Mouse (Mus musculus) liver, embryonic 14.5 days (tissue): ENCODE measurements around the gene Snapc4. TPM values are rescaled to one million over a fixed set of nuclear protein-coding genes. Genes with fewer than 3 reads are reported as not detected.
"Not testable (repeated sequence)": the region's sequence is repeated elsewhere in the genome, so short reads cannot be mapped to it uniquely, and the experiment has no call there.

ENCODE experiments used
- ATAC-seq: fragments of 200-750 bp; cut with Nextera tagmentation; 2 replicates; pipeline ENCODE4 v1.8.0; 2017; ENCODE audit warnings: moderate number of reproducible peaks, mild to moderate bottlenecking, moderate library complexity; ENCODE audit not compliant: insufficient read depth
- DNase-seq, 3 experiments: peaks; one replicate each; pipeline ENCODE4 v3.0.0-alpha.2; 2012 to 2013; ENCODE audit warnings: low read depth in 3 of 3, low spot score in 3 of 3
- H3K27ac ChIP-seq: fragments of 300-500 bp; sonication (generic); 2 replicates; pipeline ENCODE4 v1.5.1; 2014; ENCODE audit warnings: moderate library complexity, mild to moderate bottlenecking, control low read depth, inconsistent platforms
- H3K27me3 ChIP-seq: fragments of 300-500 bp; sonication (generic); 2 replicates; pipeline ENCODE4 v1.6.1; 2014; ENCODE audit warnings: mild to moderate bottlenecking, low read length, moderate library complexity; ENCODE audit not compliant: control insufficient read depth, insufficient read depth
- H3K36me3 ChIP-seq: fragments of 300-500 bp; sonication (generic); replicated peaks from 2 replicates; pipeline ENCODE4 v1.6.1; 2014; ENCODE audit warnings: low read depth; ENCODE audit not compliant: control insufficient read depth, insufficient read depth
- H3K4me1 ChIP-seq, 2 experiments: fragments of 200-500 bp in 1 of 2; fragments of 300-500 bp in 1 of 2; sonication (generic) in 1 of 2; replicated peaks; 2 replicates each; pipeline ENCODE4 v1.6.1; 2012 to 2014; ENCODE audit warnings: antibody characterized with exemption in 1 of 2, inconsistent platforms in 1 of 2, low read length in 1 of 2; ENCODE audit not compliant: control insufficient read depth in 2 of 2, insufficient read depth in 2 of 2
- H3K4me2 ChIP-seq: fragments of 300-500 bp; sonication (generic); 2 replicates; pipeline ENCODE4 v1.6.1; 2014; ENCODE audit warnings: low read depth, mild to moderate bottlenecking, control low read depth, moderate library complexity
- H3K4me3 ChIP-seq, 2 experiments: fragments of 200-500 bp in 1 of 2; fragments of 300-500 bp in 1 of 2; sonication (generic) in 1 of 2; 2 replicates each; pipeline ENCODE4 v1.5.1; 2012 to 2014; ENCODE audit warnings: low read depth in 2 of 2, low read length in 2 of 2, mild to moderate bottlenecking in 2 of 2, control low read depth in 1 of 2, inconsistent platforms in 1 of 2, moderate library complexity in 1 of 2; ENCODE audit not compliant: insufficient read depth in 1 of 2
- H3K9ac ChIP-seq: fragments of 300-500 bp; sonication (generic); replicated peaks from 2 replicates; pipeline ENCODE4 v1.6.1; 2014; ENCODE audit warnings: mild to moderate bottlenecking, control low read depth, moderate library complexity
- H3K9me3 ChIP-seq: fragments of 300-500 bp; sonication (generic); 2 replicates; pipeline ENCODE4 v1.6.1; 2016; ENCODE audit warnings: low read length, mixed read lengths; ENCODE audit not compliant: control insufficient read depth
- CTCF ChIP-seq: IDR thresholded peaks from 2 replicates; pipeline ENCODE4 v1.5.1; 2016; ENCODE audit warnings: antibody characterized with exemption, low read depth, control low read depth
- EP300 ChIP-seq: IDR thresholded peaks from 2 replicates; pipeline ENCODE4 v1.6.1; 2016; ENCODE audit warnings: antibody characterized with exemption, low read depth
- WGBS: fragments of 180-500 bp; shearing (Covaris S2); extraction: QIAGEN DNeasy Blood & Tissue Kit; methylation state at CpG from one replicate; pipeline ENCODE4 v1.1.7; 2014; ENCODE audit not compliant: insufficient replicate concordance; 5-methylcytosine and 5-hydroxymethylcytosine counted together
- polyA plus RNA-seq, 2 experiments: library from polyadenylated mRNA; depleted of rRNA in 1 of 2; stranded (reverse) in 1 of 2; unstranded in 1 of 2; fragments of >200 nt; fragmentation: Nextera tagmentation in 1 of 2; extraction: Ambion mirVana in 1 of 2; gene quantifications; 2 replicates each; pipeline versions ENCODE4 v1.2.1 to v1.2.3; 2012 to 2014

Gene Snapc4
- polyA plus RNA-seq, 2 experiments = 6.3 to 11.0 TPM

DNA sequence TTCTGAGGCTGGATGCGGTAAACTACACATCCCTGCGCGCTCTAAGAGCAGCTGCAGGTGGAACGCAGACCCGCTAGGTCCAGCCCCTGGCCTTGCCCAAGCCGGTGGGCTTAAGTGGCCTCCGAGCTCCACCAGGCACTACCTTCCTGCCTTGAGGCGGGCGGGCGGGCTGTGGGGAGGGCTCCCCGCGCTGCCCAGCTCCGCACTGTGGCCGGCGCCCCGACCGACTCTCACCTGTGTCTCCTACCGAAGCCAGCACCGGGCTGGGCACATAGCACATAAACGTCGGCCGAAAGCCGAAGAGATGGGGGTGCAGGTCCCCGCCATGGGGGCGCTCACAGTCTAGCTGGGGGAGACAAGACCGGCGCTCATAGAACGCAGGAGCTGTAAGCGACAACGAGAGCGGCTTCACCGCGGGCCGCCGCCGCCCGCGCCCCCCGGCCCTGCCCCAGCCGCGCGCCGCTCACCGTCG is 8.3 kb upstream of the Snapc4 start:
- no peaks in the 10 kb centered on the region for H3K27me3 ChIP-seq
- H3K4me2 ChIP-seq = peak overlapping the region; percentile 74
- H3K36me3 ChIP-seq = peaks cover 65% of the 10 kb centered on the region
- DNase-seq (no peak), ATAC-seq (peak; percentile 62)
- peak overlapping the region; percentile 89 for H3K9ac ChIP-seq
- peaks cover 3 to 5% of the 10 kb centered on the region in 2 experiments; a peak in 2 of 4 replicates for H3K4me1 ChIP-seq
- peak overlapping the region; percentile 26 for H3K27ac ChIP-seq
- no peaks in the 10 kb centered on the region for H3K9me3 ChIP-seq
- H3K4me3 ChIP-seq = peak overlapping the region; percentile 87 to 93
- TF ChIP-seq EP300 (no peak), CTCF (no peak)
- WGBS = under 1% methylated on average over 45 of the region's 45 CpGs

DNA sequence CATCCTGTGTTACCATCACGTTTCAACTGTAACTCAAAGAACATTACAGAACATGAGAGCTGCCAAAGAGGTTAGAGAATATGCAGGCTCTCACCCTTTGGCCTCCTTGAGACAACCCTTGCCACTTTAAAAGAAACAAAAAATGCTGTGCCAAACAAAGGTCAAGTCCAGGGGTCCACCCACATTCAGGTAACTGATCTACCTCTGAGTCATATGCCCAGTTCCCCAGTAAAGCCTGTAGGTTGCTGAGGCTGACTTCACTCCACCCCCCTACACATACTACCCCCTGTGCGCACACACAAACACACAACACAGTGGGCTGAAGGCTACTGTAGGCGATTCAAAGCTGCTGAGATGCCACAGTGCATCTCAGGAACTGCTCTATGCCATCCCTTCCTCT is 7.3 kb upstream of the Snapc4 start:
- H3K9ac ChIP-seq = no peak overlapping the region
- H3K27me3 ChIP-seq = no peaks in the 10 kb centered on the region
- peak overlapping the region in 1 of 2 experiments; percentile 87; a peak in 2 of 4 replicates for H3K4me3 ChIP-seq
- WGBS = 76% methylated on average over 3 of the region's 3 CpGs
- H3K4me1 ChIP-seq = peaks cover 3 to 5% of the 10 kb centered on the region in 2 experiments; a peak in 2 of 4 replicates
- no peak for DNase-seq
- peak overlapping the region; percentile 74 for H3K4me2 ChIP-seq
- peaks cover 65% of the 10 kb centered on the region for H3K36me3 ChIP-seq
- no peaks in the 10 kb centered on the region for H3K9me3 ChIP-seq
- H3K27ac ChIP-seq = no peak overlapping the region
- no peak for ATAC-seq
- TF ChIP-seq CTCF = no peak
- no peak for TF ChIP-seq EP300

DNA sequence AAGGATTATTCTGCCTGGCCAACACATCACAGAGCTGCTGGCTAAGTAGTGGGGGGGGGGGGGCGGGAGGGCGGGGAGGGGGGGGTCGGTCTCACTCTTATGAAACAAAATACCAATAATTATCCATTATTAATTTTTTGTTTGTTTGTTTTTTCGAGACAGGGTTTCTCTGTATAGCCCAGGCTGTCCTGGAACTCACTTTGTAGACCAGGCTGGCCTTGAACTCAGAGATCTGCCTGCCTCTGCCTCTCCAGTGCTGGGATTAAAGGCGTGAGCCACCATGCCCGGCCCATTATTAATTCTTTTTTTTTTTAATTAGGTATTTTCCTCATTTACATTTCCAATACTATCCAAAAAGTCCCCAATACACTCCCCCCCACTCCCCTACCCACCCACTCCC is 418 bp upstream of the Snapc4 start:
- not testable (repeated sequence) for H3K9me3 ChIP-seq, H3K9ac ChIP-seq, ATAC-seq, H3K4me1 ChIP-seq, DNase-seq, H3K27me3 ChIP-seq, H3K27ac ChIP-seq
- Histone ChIP-seq H3K4me3 (peak overlapping the region; percentile 68 to 93), H3K36me3 (peaks cover 48% of the 10 kb centered on the region), H3K4me2 (peak overlapping the region; percentile 83)
- WGBS = 13% methylated on average over 6 of the region's 6 CpGs

DNA sequence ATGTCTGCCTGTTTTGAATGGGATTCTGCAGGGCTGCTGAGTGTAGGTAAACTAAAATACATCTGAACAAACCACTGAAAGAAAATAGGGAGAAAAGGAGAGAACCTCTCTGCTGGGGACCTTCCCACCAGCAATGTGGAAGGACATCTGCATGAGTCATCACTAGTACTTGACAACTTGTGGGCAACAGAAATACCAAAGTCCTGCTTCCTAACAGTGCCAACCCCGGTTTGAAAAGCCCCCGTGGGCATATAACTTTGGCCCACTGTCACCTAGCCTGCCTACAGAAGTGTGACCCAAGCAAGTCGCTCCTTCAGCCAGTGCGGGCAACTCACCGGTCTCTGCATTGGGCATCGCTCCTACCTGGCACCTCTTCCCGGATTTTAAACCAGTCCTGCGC is 8.1 kb downstream of the Snapc4 start:
- no peak for ATAC-seq

DNA sequence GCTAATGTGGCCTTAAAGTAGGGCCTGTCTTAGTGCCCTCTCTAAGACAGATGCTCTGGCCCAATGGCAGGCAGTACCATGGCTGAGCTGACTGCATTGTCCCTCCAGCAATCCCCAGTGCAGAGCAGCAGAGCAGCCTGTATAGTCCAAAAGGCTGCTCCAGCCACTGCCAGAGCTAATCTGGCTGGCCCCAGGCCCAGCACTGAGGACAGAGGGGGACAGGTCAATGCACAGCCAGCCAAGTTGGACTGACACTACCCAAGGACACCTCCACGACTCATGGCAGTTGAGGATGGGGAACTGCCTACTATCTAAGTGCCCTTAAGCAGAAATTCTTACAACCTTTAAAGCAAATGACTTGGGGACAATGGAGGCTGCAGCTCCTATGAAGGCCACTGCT is 11.9 kb downstream of the Snapc4 start:
- 50% methylated on average over 1 of the region's 1 CpGs for WGBS
- Histone ChIP-seq H3K4me2 (no peak overlapping the region), H3K4me3 (no peak overlapping the region), H3K4me1 (no peaks in the 10 kb centered on the region), H3K27me3 (no peaks in the 10 kb centered on the region), H3K36me3 (peaks cover 16% of the 10 kb centered on the region), H3K9ac (no peak overlapping the region), H3K27ac (no peak overlapping the region), H3K9me3 (no peaks in the 10 kb centered on the region)
- TF ChIP-seq CTCF (no peak), EP300 (no peak)
- DNase-seq = no peak
- ATAC-seq = no peak

More for the DNA sequence above, 8.1 kb downstream of the Snapc4 start:
- Histone ChIP-seq H3K9me3 (no peaks in the 10 kb centered on the region), H3K9ac (no peak overlapping the region), H3K27ac (no peak overlapping the region), H3K27me3 (no peaks in the 10 kb centered on the region), H3K4me1 (no peaks in the 10 kb centered on the region), H3K4me2 (no peak overlapping the region), H3K4me3 (no peak overlapping the region), H3K36me3 (peaks cover 34% of the 10 kb centered on the region)
- no peak for TF ChIP-seq EP300
- TF ChIP-seq CTCF = no peak
- no peak for DNase-seq
- WGBS = 82% methylated on average over 8 of the region's 8 CpGs
